Mouse (Mus musculus) myocyte (in vitro differentiated cells): ENCODE data around the gene Sval2.

Experiments used
- CEBPB ChIP-seq: IDR thresholded peaks from 2 replicates; pipeline ENCODE4 v1.6.1; 2011; ENCODE audit warnings: mild to moderate bottlenecking, moderate library complexity; ENCODE audit not compliant: poor library complexity, insufficient read depth, severe bottlenecking
- E2F4 ChIP-seq: IDR thresholded peaks from one replicate; pipeline ENCODE4 v1.6.1; 2011; ENCODE audit warnings: mild to moderate bottlenecking, control low read depth, moderate library complexity; ENCODE audit not compliant: insufficient read depth
- MAX ChIP-seq: IDR thresholded peaks from one replicate; pipeline ENCODE4 v1.6.1; 2011; ENCODE audit warnings: low read depth, mild to moderate bottlenecking, control low read depth
- MYOD1 ChIP-seq, 3 experiments: IDR thresholded peaks; one replicate each; pipeline ENCODE4 v1.6.1; 2011; ENCODE audit warnings: control low read depth in 2 of 3, low read depth in 2 of 3, mild to moderate bottlenecking in 2 of 3, moderate library complexity in 1 of 3; ENCODE audit not compliant: insufficient read length in 2 of 3, control insufficient read depth in 1 of 3
- POLR2A ChIP-seq: IDR thresholded peaks from one replicate; pipeline ENCODE4 v1.6.1; 2011; ENCODE audit warnings: low read depth, mild to moderate bottlenecking, control low read depth, moderate library complexity; ENCODE audit not compliant: insufficient read length
- REST ChIP-seq: IDR thresholded peaks from one replicate; pipeline ENCODE4 v1.6.1; 2011; ENCODE audit warnings: mild to moderate bottlenecking, control low read depth, moderate library complexity; ENCODE audit not compliant: insufficient read depth, insufficient read length
- USF1 ChIP-seq: IDR thresholded peaks from one replicate; pipeline ENCODE4 v1.6.1; 2011; ENCODE audit warnings: low read depth, mild to moderate bottlenecking, control low read depth, moderate library complexity

GRCm38 (mm10) chr6:41824086-41824485 is 28.7 kb upstream of the Sval2 start:
- no peak for TF ChIP-seq POLR2A
- TF ChIP-seq MYOD1 (IDR thresholded peaks at IDR 0.05; ENCODE audit: control insufficient read depth in 1 of 3, insufficient read length in 2 of 3, low read depth in 2 of 3), result no peak
- no peak for TF ChIP-seq MAX
- no peak for TF ChIP-seq USF1
- no peak for TF ChIP-seq CEBPB
- TF ChIP-seq E2F4, result no peak
- TF ChIP-seq REST, result no peak
